Mouse (Mus musculus) thymus, postnatal 4 days (tissue): ENCODE data around the gene Cpa1.

Source experiments
- DNase-seq: peaks from one replicate; pipeline ENCODE4 v3.0.0; 2021

Gene Cpa1

GRCm38 (mm10) chr6:30621986-30622389 is 17.0 kb upstream of the Cpa1 start:
- no peak for DNase-seq

- DNase-seq: no peak
Measured at GRCm38 (mm10) chr6:30624763-30625162, 14.3 kb upstream of the Cpa1 start.

DNA sequence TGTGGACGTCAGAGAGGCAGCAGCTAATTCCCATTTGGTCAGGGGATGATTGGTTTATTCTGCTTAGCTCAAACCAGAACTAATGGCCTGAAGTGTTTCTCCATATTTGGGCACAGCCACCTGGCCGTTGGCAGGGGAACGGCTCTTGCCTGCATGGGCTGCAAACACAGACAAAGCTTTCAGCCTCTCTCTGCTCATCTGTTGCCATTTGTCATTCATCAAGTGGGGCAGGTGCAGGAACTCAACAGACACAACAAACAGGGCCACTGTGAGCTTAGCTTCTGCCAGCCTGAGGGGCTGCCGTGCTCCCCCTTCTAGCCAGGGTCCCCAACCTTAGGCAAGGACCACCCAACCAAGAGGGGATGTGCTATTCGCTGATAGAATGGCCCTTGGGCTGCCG is 10.9 kb upstream of the Cpa1 start:
- no peak for DNase-seq

- DNase-seq: no peak
Measured at GRCm38 (mm10) chr6:30629989-30630388, 9.0 kb upstream of the Cpa1 start.

- no peak for DNase-seq
Measured at GRCm38 (mm10) chr6:30635361-30635862, 3.6 kb upstream of the Cpa1 start.

GRCm38 (mm10) chr6:30636186-30636842 is 2.7 kb upstream of the Cpa1 start:
- DNase-seq: no peak

GRCm38 (mm10) chr6:30643694-30644460 is 4.9 kb downstream of the Cpa1 start:
- DNase-seq: no peak

DNA sequence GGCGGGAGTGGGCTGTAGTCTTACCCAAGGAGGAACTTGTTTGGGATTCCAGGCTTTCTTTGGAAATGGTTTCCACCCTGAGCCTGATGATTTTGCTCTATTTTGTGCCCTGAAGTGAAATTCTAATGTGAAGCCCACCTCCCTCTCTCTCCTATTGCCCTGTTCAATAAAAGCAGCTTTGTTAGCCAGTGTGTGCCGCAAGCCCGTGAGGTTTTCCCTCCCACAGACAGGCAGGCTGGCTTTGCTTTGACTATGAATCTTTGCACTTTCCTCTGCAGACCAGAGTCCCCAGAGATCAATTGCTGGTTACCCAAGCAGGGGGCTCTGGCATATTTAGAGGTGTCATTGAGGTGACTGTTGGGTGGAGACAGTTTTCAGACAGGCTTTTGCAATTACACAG is 5.4 kb downstream of the Cpa1 start:
- DNase-seq: no peak

GRCm38 (mm10) chr6:30645379-30645778 is 6.4 kb downstream of the Cpa1 start:
- no peak for DNase-seq

DNA sequence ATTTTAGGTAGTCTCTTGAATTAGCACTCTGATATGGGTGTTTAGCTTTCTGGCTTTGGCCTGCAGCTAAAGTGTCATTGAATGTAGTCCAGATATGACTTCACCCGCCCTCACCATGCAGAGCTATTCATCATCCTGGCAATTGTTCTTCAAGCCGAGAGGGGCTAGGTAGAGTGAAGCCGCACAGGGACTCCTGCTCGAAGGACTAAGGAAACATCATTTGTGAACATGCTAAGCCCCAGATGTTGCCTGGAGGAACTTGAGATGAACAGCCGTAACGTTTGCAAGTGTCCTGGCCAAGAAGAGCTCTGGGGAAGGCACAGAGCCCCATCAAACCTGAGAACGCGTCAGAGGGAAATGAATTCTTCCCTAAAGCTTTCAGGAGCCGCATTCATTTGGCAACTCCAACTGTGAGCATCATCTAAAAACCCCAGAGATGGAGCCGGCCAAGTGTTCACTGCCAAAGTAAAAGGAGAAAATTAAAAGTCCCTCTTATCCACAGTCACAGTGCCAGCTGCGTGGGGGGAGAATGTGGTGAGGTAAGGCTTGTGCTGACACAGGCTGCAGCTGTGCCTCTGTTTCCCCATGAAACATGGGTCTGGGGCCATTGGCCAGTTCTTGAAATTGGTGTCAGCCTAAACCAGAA is 10.8 kb downstream of the Cpa1 start:
- no peak for DNase-seq

DNA sequence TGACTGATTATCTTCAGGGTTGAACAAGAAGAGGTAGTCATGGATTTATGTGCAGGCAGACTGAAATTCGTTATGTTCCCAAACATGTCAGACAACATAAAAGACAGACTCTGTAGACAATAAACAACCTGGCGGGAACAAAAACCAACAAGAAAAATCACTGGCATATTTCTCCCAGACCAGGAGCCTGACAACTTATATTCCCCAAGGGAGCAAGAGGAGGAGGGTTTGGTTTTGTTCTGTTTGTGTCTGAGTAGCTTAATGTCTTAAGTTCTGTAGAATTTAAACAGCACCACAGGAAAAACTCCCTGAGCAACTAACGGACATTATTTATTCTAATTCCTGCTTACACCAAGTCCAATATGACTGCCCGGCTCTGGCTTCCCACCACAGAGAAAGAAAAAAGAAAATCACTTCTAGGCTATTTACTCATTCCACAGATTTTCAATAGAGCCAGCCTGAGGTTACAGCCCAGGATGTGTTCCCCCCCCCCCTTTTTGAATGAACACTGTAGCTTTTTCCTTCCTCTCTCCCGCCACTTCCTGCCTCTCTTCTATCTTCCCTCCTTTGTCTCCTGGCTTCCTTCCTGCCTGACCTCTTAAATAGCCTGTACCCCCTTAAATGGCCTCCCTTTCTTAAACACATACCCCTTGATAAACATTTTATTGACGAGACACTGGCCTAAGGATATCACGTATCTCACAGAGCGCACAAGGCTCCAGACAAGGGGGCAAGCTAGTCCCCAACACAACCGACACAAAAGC is 13.6 kb downstream of the Cpa1 start:
- no peak for DNase-seq

- no peak for DNase-seq
Measured at GRCm38 (mm10) chr6:30653518-30653917, 14.5 kb downstream of the Cpa1 start.

- no peak for DNase-seq
Measured at GRCm38 (mm10) chr6:30654402-30654859, 15.4 kb downstream of the Cpa1 start.

GRCm38 (mm10) chr6:30654932-30655331 is 15.9 kb downstream of the Cpa1 start:
- no peak for DNase-seq

DNA sequence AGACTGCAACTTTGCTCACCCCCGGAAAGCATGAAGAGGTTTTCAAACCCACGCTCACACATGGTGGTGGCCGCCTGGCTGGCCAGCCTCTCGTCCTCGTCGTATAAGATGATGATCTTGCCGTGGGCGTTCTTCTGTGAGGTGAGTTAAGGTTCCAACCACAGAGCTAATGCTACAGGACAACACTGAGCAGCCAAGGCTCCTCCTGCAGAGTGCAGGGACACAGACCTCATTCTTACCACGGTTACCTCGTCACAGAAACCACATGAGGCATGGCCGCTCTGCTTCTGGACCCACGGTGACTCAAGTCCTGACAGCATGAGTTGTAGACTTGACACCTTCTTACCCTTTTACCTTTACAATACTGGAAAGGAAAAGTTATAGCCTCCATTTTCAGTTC is 18.3 kb downstream of the Cpa1 start:
- DNase-seq: no peak

DNA sequence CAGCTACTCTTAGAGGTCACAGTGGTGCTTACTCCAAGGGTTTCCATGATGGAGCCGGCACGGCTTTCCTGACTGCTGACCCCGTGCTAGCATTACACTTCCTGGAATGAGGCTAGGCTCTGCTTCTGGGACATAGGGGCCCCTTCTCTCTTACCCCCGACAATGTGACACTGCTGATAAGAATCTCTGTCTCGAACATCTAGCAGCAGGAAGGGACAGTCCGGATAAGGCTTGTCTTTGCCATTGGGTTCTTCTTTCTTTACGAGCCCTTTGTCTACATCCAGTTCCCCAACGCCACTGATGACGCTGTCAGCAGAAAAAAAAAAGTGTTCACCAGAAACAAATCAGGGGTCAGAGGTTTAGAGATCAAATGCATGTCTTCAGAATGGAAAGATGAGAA is 19.6 kb downstream of the Cpa1 start:
- no peak for DNase-seq

DNA sequence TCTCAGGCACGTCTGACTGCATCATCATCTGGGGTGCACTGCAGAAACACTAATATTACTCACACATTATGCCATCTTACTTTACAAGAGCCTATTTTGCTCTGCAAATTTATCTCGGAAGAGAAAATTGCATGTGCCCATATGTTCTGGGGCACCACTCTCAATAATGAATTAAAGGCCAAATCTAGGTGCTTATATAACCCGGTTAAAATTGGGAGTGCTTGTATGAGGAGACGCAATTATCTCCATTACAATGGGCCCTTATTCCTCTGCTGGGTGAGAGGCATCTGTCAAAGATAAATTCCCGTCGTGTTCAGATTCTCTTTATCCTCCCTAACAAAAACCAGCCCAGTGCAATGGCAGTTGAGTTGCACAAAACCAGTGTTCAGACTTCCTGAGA is 25.8 kb downstream of the Cpa1 start:
- no peak for DNase-seq

GRCm38 (mm10) chr6:30665296-30665695 is 26.3 kb downstream of the Cpa1 start:
- DNase-seq: no peak

- no peak for DNase-seq
Measured at GRCm38 (mm10) chr6:30666043-30666442, 27.0 kb downstream of the Cpa1 start.

GRCm38 (mm10) chr6:30667585-30667984 is 28.6 kb downstream of the Cpa1 start:
- DNase-seq: no peak

DNA sequence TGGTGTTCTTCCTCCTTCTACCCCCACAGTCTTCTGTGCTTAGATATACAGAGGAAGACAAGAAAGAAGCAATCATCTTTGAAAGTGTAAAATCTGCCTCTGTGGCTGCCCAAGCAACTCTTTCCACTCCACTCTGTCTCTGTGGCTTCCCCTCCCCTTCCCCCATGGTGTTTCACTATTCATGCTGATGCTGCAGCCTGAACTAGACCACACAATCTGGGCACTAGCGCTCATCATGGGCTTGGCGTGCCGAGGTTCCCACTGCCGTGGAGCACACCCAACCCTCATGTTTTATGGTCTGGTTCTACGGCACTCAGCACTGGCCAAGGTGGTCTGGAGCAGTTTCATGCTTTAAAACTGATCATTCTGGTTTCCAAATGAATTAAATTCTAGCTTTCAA is 32.7 kb downstream of the Cpa1 start:
- DNase-seq: peak; percentile 21

GRCm38 (mm10) chr6:30673764-30674561 is 34.9 kb downstream of the Cpa1 start:
- DNase-seq: no peak
